Mouse (Mus musculus): ENCODE measurements around the gene Kcnk4.
A peak's percentile ranks its signal among the peaks of the same experiment; 100 is the strongest.

The Kcnk4 gene

GRCm38 (mm10) chr19:6934195-6934977, at the start of gene Kcnk4:
TSS of gene Kcnk4 (minus strand) at chr19:6934515.
- DNase-seq (ENCODE audit: extremely low read depth, low read depth, low spot score) = no peak

- no peak for DNase-seq (ENCODE audit: extremely low read depth, low read depth, low spot score)
Observed at GRCm38 (mm10) chr19:6983621-6984020, 49.3 kb upstream of the Kcnk4 start.

GRCm38 (mm10) chr19:6981465-6981864, 47.1 kb upstream of the Kcnk4 start:
- no peak for DNase-seq (ENCODE audit: extremely low read depth, low read depth, low spot score)

GRCm38 (mm10) chr19:6980381-6981093, 46.2 kb upstream of the Kcnk4 start, which contains the start of gene Fkbp2:
TSS of gene Fkbp2 (minus strand) at chr19:6980501.
- peak; percentile 73 for DNase-seq (ENCODE audit: extremely low read depth, low read depth, low spot score)

GRCm38 (mm10) chr19:6979486-6980380, 45.4 kb upstream of the Kcnk4 start:
- peak; percentile 96 for DNase-seq (ENCODE audit: extremely low read depth, low read depth, low spot score)

- DNase-seq (ENCODE audit: extremely low read depth, low read depth, low spot score) = no peak
Observed at GRCm38 (mm10) chr19:6979001-6979479, 44.7 kb upstream of the Kcnk4 start.

- no peak for DNase-seq (ENCODE audit: extremely low read depth, low read depth, low spot score)
Observed at GRCm38 (mm10) chr19:6978639-6978974, 44.3 kb upstream of the Kcnk4 start.

- no peak for DNase-seq (ENCODE audit: extremely low read depth, low read depth, low spot score)
Observed at GRCm38 (mm10) chr19:6977759-6978638, 43.7 kb upstream of the Kcnk4 start.

- no peak for DNase-seq (ENCODE audit: extremely low read depth, low read depth, low spot score)
Observed at GRCm38 (mm10) chr19:6975537-6976521, 41.5 kb upstream of the Kcnk4 start, which contains the start of gene Plcb3. TSS of gene Plcb3 (minus strand) at chr19:6976470.

GRCm38 (mm10) chr19:6974211-6975205, 40.2 kb upstream of the Kcnk4 start, which contains the start of gene Ppp1r14b:
TSS of gene Ppp1r14b (plus strand) at chr19:6974968.
- no peak for DNase-seq (ENCODE audit: extremely low read depth, low read depth, low spot score)

GRCm38 (mm10) chr19:6973581-6974190, 39.4 kb upstream of the Kcnk4 start:
- DNase-seq (ENCODE audit: extremely low read depth, low read depth, low spot score) = no peak

- no peak for DNase-seq (ENCODE audit: extremely low read depth, low read depth, low spot score)
Observed at GRCm38 (mm10) chr19:6972247-6972917, 38.1 kb upstream of the Kcnk4 start.

GRCm38 (mm10) chr19:6971644-6972043, 37.3 kb upstream of the Kcnk4 start:
- DNase-seq (ENCODE audit: extremely low read depth, low read depth, low spot score) = no peak

GRCm38 (mm10) chr19:6970460-6971085, 36.3 kb upstream of the Kcnk4 start:
- DNase-seq (ENCODE audit: extremely low read depth, low read depth, low spot score) = no peak

GRCm38 (mm10) chr19:6969665-6970381, 35.5 kb upstream of the Kcnk4 start:
- no peak for DNase-seq (ENCODE audit: extremely low read depth, low read depth, low spot score)

- DNase-seq (ENCODE audit: extremely low read depth, low read depth, low spot score) = no peak
Observed at GRCm38 (mm10) chr19:6969291-6969664, 35.0 kb upstream of the Kcnk4 start.
